Mouse (Mus musculus): ENCODE results near the gene Ifrd2. TPM values are rescaled to one million over a fixed set of nuclear protein-coding genes. Genes with fewer than 3 reads are reported as not detected.

Gene Ifrd2
- total RNA-seq, 4 experiments from 2014 or later, result 43.7 to 58.2 (median 47.5) TPM

GRCm38 (mm10) chr9:107575579-107576356, 11.7 kb upstream of the Ifrd2 start:
- DNase-seq (ENCODE audit: low spot score), result no peak

- DNase-seq (ENCODE audit: low spot score), result peak; percentile 83
Observed at GRCm38 (mm10) chr9:107576357-107577107, 10.9 kb upstream of the Ifrd2 start, which contains the start of gene Hyal1. Hyal1 (plus strand) TSS chr9:107576927.

- DNase-seq (ENCODE audit: low spot score), result no peak
Observed at GRCm38 (mm10) chr9:107577871-107578270, 9.6 kb upstream of the Ifrd2 start.

- DNase-seq (ENCODE audit: low spot score), result no peak
Observed at GRCm38 (mm10) chr9:107578587-107578986, 8.9 kb upstream of the Ifrd2 start, which contains the start of gene Naa80. Naa80 (plus strand) TSS chr9:107578887.

GRCm38 (mm10) chr9:107579023-107579900, 8.2 kb upstream of the Ifrd2 start:
- no peak for DNase-seq (ENCODE audit: low spot score)

- peak; percentile 92 for DNase-seq (ENCODE audit: low spot score)
Observed at GRCm38 (mm10) chr9:107580501-107581317, 6.7 kb upstream of the Ifrd2 start, which contains the start of gene Hyal3. Hyal3 (plus strand) TSS chr9:107580818.

- DNase-seq (ENCODE audit: low spot score), result no peak
Observed at GRCm38 (mm10) chr9:107581584-107581983, 5.9 kb upstream of the Ifrd2 start.

- DNase-seq (ENCODE audit: low spot score), result no peak
Observed at GRCm38 (mm10) chr9:107582509-107583062, 4.9 kb upstream of the Ifrd2 start.

- DNase-seq (ENCODE audit: low spot score), result no peak
Observed at GRCm38 (mm10) chr9:107583174-107583573, 4.3 kb upstream of the Ifrd2 start.

GRCm38 (mm10) chr9:107586504-107586903, 938 bp upstream of the Ifrd2 start:
- no peak for DNase-seq (ENCODE audit: low spot score)

GRCm38 (mm10) chr9:107587833-107588639, 594 bp downstream of the Ifrd2 start:
- DNase-seq (ENCODE audit: low spot score), result no peak

- no peak for DNase-seq (ENCODE audit: low spot score)
Observed at GRCm38 (mm10) chr9:107590058-107590772, 2.8 kb downstream of the Ifrd2 start.

- DNase-seq (ENCODE audit: low spot score), result no peak
Observed at GRCm38 (mm10) chr9:107590773-107591060, 3.3 kb downstream of the Ifrd2 start.

GRCm38 (mm10) chr9:107593101-107593976, 5.9 kb downstream of the Ifrd2 start:
- DNase-seq (ENCODE audit: low spot score), result peak; percentile 60

- no peak for DNase-seq (ENCODE audit: low spot score)
Observed at GRCm38 (mm10) chr9:107594281-107595062, 7.0 kb downstream of the Ifrd2 start.

- peak; percentile 82 for DNase-seq (ENCODE audit: low spot score)
Observed at GRCm38 (mm10) chr9:107596619-107597569, 9.5 kb downstream of the Ifrd2 start.
